Mouse (Mus musculus) thymus, postnatal 4 days (tissue): ENCODE data around the gene Hist1h4a.

ENCODE experiments used
- DNase-seq: peaks from one replicate; pipeline ENCODE4 v3.0.0; 2021

Gene Hist1h4a

GRCm38 (mm10) chr13:23757921-23758320 lies 3.1 kb downstream of the Hist1h4a start:
- no peak for DNase-seq

DNA sequence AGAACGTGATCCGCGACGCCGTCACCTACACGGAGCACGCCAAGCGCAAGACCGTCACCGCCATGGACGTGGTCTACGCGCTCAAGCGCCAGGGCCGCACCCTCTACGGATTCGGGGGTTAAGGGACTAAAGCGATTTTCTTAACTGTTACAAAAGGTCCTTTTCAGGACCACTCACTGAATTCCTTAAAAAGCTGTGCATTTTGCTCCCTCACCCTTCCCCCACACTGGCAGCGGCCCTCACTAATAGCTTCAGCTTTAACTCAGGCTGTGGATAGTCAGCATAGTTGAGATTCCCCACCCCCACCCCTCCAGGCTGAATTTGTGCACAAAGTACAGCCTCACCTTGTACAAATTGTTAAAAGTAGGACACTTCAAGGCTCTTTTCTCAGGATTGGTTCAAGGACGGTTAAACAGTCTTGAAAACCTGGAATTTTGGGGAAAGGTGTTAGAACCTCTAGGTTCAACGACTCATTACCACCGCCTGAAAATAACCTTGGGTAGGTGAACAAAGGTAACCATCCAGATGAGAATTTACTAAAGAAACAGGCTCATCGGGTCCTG lies 3.7 kb downstream of the Hist1h4a start:
- peak; percentile 46 for DNase-seq

DNA sequence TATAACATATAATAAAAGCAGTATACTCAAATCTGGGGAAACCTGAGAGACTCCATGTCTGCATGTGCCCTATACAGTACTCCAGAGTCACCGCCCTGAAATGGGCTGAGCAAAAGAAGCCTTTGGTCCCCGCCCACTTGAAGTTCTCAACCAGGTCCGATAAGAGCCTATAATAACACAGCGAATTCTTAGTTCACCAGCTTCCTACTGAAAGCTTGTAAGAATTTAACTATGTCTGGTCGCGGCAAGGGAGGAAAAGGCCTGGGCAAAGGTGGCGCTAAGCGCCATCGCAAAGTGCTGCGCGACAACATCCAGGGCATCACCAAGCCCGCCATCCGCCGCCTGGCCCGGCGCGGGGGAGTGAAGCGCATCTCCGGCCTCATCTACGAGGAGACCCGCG lies 4.2 kb downstream of the Hist1h4a start, which contains the start of gene Hist1h4b:
Gene Hist1h4b (plus strand): TSS at position 224 of the 400 bp plus-strand sequence.
- peak; percentile 89 for DNase-seq

DNA sequence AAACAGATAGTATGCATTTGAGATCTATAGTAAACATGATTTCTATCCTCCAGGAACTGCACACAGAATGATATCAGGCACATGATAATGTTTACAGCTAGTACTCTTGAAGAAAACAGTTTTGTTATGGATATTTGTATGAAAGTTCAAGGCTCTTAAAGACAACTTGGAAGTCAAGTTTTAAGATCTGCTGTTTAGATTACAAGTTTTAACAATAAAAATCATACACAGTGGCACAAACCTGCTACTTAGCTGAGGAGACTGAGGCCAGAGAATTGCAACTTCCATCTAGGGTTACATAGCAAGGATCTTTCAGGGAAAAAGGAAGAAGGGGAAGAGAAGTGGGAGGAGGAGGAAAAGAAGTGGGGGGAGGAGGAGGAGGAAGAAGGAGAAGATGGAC lies 6.0 kb downstream of the Hist1h4a start:
- no peak for DNase-seq

- no peak for DNase-seq
Observed at GRCm38 (mm10) chr13:23753314-23754078, 7.5 kb downstream of the Hist1h4a start.

- DNase-seq, result peak; percentile 38
Observed at GRCm38 (mm10) chr13:23752742-23753172, 8.3 kb downstream of the Hist1h4a start.

DNA sequence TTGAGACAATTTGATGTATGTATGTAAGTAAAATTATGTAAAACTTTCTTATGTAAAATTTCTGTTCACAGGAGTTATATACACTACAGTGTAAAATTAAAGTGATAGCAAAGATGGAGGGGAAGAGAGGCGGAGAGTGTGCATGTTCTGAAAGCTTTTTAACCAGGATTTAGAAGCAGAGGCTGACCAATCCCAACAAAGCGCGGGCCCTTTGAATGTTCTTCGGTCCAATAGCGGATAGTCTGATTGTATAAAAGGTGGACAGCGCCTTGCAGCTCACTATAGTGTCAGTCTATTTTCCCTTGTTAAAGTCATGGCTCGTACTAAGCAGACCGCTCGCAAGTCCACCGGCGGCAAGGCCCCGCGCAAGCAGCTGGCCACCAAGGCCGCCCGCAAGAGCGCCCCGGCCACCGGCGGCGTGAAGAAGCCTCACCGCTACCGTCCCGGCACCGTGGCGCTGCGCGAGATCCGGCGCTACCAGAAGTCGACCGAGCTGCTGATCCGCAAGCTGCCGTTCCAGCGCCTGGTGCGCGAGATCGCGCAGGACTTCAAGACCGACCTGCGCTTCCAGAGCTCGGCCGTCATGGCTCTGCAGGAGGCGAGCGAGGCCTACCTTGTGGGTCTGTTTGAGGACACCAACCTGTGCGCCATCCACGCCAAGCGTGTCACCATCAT lies 8.8 kb downstream of the Hist1h4a start, which contains the start of gene Hist1h3b:
Gene Hist1h3b (plus strand): TSS at position 201 of the 675 bp plus-strand sequence.
- peak; percentile 93 for DNase-seq

GRCm38 (mm10) chr13:23751478-23751956 lies 9.5 kb downstream of the Hist1h4a start:
- DNase-seq, result peak; percentile 19

DNA sequence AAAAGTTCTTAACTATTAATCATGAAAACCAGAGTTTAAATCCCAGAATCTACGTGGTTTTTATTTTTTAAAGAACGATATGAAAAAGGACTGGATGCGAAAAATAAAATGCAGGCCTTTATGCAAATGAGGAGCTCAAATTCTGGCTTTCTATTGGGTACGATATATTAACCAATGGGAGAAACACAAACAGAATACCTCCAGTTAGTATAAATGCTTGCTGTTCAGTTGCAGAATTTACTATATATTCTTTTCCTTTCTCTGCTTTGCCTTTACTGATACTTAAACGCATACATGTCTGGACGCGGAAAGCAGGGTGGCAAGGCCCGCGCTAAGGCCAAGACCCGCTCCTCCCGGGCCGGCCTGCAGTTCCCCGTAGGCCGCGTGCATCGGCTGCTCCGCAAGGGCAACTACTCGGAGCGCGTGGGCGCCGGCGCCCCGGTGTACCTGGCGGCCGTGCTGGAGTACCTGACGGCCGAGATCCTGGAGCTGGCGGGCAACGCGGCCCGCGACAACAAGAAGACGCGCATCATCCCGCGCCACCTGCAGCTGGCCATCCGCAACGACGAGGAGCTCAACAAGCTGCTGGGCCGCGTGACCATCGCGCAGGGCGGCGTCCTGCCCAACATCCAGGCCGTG lies 10.1 kb downstream of the Hist1h4a start, which contains the start of gene Hist1h2ab:
Gene Hist1h2ab (plus strand): TSS at position 288 of the 639 bp plus-strand sequence.
- DNase-seq, result peak; percentile 73

- no peak for DNase-seq
Observed at GRCm38 (mm10) chr13:23749563-23750121, 11.4 kb downstream of the Hist1h4a start.

- no peak for DNase-seq
Observed at GRCm38 (mm10) chr13:23747892-23748288, 13.1 kb downstream of the Hist1h4a start.

DNA sequence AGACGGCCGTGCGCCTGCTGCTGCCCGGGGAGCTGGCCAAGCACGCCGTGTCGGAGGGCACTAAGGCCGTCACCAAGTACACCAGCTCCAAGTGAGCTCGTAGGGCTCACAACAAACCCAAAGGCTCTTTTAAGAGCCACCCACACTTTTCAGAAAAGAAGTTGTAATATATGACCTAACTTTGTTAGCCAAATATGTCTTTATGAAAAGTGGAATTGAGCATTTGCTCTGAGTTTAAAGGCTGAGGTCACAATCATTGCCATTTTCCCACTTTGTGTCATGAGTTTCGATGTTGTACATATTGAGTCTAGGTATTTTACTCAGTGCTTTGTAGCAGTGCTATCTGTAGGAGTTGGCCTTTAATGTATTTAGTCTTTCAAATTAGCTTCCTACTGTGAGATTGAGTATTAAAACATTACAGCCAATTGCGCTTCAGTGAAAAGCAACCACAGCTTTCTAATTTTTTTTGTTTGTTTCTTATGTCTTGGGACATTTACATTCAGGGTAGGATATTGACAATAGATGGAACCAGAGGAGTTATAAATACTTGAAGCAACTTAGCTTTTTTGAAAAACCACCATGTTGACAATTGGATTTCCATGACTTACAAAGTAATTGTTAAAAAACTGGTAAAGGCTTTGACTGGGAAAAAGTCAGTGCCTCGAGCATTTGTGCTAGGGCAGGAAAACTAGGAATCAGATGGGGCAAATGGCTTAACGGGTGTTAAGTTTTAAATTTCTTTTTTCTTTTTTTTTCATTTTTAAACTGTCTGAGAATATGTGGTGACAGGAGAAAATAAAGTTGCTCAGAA lies 13.7 kb downstream of the Hist1h4a start:
- no peak for DNase-seq

DNA sequence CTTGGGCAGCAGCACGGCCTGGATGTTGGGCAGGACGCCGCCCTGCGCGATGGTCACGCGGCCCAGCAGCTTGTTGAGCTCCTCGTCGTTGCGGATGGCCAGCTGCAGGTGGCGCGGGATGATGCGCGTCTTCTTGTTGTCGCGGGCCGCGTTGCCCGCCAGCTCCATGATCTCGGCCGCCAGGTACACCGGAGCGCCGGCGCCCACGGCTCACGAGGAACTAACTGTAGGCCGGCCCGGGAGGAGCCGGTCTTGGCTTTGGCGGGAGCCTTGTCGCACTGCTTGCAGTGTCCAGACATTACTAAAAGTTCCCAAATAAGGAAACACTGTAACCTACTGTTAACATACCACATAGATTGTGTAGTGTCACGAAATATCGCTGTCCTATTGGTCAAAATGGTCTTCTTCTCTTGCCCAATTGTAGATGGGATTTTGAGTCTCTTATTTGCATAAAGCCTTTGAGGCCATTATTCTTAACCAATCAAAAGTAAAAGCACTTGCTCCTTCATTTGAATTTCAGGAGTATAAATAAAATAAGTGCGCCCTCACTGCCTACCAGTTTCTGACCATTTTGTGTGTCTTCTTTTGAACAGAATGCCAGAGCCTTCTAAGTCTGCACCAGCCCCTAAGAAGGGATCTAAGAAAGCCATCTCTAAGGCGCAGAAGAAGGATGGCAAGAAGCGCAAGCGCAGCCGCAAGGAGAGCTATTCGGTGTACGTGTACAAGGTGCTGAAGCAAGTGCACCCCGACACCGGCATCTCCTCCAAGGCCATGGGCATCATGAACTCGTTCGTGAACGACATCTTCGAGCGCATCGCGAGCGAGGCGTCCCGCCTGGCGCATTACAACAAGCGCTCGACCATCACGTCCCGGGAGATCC lies 14.6 kb downstream of the Hist1h4a start, which contains the start of gene Hist1h2bb:
Gene Hist1h2bb (plus strand): TSS at position 534 of the 880 bp plus-strand sequence.
- DNase-seq, result peak; percentile 74

DNA sequence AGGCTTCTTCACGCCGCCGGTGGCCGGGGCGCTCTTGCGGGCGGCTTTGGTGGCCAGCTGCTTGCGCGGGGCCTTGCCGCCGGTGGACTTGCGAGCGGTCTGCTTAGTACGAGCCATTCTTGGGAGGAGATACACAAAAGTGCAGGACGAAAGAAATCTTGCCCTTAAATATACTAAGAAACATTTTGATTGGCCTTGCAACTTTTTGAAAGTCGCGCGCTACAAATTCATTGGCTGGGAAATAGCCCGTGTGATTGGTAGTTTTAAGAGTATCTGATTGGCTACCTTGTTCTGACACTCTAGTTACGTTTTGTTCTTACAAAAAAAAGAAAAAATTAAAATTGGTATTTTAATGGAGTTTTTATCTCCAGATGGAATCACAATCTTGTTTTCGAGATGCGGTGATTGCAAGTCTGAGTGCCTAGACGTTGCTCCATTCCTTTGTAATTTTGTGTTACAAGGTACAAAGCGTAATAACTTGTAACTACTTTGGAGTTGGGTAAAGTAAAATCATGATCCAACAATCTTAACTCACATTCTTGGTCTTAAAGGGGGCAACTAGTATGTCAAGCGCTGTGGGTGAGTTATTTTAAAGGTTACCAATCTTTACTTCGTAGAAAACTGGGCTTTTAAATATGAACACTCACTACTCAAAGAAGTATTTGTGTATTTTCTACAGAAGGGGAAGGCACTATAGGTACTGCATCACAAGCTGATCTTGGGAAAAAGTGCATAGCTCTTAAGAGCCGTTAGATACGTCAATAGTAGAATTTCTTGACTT lies 15.5 kb downstream of the Hist1h4a start, which contains the start of gene Hist1h3c:
Gene Hist1h3c (minus strand): TSS at position 222 of the 781 bp plus-strand sequence.
- DNase-seq, result peak; percentile 91

DNA sequence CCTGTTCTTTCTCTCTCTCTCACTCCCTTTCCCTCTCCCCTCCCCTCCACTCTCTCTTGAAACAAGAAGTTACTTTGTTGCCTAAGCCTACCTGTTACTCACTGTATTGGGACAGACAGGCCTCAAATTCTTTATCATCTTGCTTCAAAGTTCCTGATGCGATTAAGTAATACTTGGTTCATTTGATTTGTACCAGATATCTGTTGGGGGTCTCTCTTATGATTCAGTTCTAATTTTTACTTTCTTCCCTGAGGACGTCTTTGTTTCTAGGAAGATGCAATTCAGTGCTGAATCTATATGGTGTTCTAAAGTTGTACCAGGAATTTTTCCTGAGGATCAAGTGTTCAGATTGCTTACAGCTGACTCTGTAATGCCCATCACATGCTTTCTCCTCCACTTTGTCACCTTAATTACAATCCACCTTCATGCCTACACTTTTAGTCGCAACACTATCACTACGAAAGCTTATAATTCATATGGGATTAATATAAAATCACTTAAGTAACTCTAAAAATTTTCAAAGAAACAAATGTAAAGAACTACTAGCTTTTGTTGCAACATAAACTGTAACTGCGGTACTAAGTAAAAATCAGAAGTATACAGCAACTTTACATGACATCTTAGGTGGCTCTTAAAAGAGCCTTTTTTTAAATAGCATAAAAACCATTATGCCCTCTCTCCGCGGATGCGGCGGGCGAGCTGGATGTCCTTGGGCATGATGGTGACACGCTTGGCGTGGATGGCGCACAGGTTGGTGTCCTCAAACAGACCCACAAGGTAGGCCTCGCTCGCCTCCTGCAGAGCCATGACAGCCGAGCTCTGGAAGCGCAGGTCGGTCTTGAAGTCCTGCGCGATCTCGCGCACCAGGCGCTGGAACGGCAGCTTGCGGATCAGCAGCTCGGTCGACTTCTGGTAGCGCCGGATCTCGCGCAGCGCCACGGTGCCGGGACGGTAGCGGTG lies 16.3 kb downstream of the Hist1h4a start:
- DNase-seq, result peak; percentile 32

GRCm38 (mm10) chr13:23743963-23744362 lies 17.1 kb downstream of the Hist1h4a start:
- no peak for DNase-seq

DNA sequence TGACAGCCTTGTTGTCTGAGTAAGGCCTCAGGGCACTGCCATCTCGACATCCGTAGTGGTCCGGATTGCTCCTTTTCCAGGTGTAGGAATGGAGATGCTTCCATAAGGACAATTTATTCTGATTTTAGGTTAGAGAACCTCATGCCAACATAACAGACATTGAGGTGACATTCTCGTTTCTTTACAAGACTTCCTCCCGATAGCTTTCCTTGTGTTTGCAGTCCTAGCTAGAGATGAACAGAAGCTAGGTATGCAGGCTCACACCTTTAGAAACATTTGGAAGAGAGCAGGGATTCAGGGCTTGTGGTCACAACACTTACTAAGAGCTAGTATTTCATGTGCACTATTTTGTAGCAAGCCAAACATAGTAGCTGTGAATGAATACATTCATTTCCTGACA lies 17.8 kb downstream of the Hist1h4a start:
- DNase-seq, result no peak

GRCm38 (mm10) chr13:23742007-23742406 lies 19.0 kb downstream of the Hist1h4a start:
- no peak for DNase-seq
